Mouse (Mus musculus) small intestine, adult 2 months (tissue): ENCODE measurements around the gene Wnt7a.
A peak's percentile ranks its signal among the peaks of the same experiment; 100 is the strongest.

Source experiments
- CTCF ChIP-seq: fragments of 200-500 bp; IDR thresholded peaks from 2 replicates; pipeline ENCODE4 v1.5.1; 2012; ENCODE audit warnings: low read depth, mild to moderate bottlenecking, control low read depth, inconsistent platforms, low read length, moderate library complexity, mixed read lengths; ENCODE audit not compliant: insufficient replicate concordance, insufficient read length; ENCODE audit errors: extremely low read depth
- POLR2A ChIP-seq: fragments of 200-500 bp; IDR thresholded peaks from 2 replicates; pipeline ENCODE4 v1.6.1; 2012; ENCODE audit warnings: low read depth, mild to moderate bottlenecking, control low read depth, inconsistent platforms, low read length, moderate library complexity

DNA sequence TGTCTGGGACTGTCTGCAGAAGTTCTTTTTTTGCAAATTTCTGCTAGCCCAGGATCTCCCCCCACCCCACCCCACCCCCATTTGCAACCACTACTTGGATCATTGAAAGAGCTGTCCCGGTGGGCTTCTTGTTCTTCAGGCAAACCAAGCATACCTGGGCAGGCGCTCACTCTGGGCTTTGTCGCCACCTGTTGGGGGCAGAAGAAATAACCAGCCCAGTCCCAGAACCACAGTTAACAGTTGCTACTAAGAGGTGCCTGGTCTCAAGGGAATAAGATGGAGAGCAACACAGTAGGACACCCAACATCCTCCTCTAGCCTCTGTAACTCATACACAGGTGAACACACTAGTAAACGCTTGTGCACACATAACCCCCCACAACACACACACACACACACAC, 3.7 kb upstream of the Wnt7a start:
- TF ChIP-seq CTCF, result peak; percentile 69; the same call in 1 of the 2 replicates
- TF ChIP-seq POLR2A, result no peak
